Mouse (Mus musculus): ENCODE data around the gene Ppia.

DNA sequence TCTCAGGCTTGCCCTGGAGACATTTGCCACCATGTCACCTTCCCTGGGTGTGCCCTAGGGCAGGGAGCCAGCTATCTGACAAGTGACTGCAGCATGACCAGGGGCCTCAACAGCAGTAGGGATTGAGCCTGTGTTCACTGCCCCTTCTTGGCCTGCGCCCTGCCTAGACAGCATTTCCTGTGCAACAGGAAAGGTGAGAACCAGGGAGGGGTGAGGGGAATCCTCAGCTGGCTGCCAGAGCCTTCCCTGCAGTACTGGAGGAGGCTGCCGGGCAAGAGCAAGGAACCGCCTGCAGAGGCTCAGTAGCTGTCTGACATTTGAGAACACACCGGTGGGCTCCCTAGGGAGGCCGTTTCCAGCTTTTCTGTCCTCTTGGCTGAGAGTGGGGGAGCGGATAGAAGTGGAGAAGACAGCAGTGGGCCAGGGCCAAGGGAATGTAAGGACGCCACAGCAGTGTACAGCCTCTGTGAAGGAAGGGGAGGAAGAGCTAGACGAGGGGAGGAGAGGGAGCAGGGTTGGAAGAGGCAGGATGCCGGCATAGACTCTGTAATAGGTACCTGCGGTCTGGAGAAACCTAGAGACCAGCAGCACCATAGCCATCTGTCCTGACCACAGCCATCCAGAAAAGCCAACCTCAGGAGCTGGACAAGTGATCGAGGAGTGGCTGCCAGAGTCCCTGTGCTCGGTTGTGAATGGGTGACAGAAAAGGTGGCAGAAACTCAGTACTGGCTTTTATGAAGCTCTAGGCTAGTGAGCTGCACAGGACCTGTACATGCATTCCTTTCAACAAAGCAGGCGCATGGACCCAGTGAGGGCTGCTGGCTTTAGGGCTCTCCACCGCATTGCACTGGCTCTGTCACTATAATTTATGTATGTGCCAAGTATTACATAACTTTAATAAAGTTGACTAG, 8.7 kb upstream of the Ppia start:
- peak; percentile 73; the same call in 1 of the 2 replicates for TF ChIP-seq EP300 (IDR thresholded peaks at IDR 0.05; ENCODE audit: low read depth)
- no peak for TF ChIP-seq CTCF (IDR thresholded peaks at IDR 0.05; ENCODE audit: low read depth)

Measured in heart, postnatal 0 days (tissue).